Mouse (Mus musculus) left cerebral cortex, adult 9 months (tissue): ENCODE measurements around the gene Imp3.

ENCODE experiments used
- DNase-seq, 2 experiments: peaks; one replicate each; pipeline ENCODE4 v3.0.0; 2022; ENCODE audit warnings: low spot score in 2 of 2

The Imp3 gene

GRCm38 (mm10) chr9:56970158-56970557 is 32.9 kb downstream of the Imp3 start:
- DNase-seq, result no peak

GRCm38 (mm10) chr9:56973960-56974524 is 36.8 kb downstream of the Imp3 start:
- DNase-seq, result no peak

GRCm38 (mm10) chr9:56975199-56975598 is 37.9 kb downstream of the Imp3 start:
- no peak for DNase-seq

- DNase-seq, result no peak
Observed at GRCm38 (mm10) chr9:56980186-56980585, 42.9 kb downstream of the Imp3 start.

- DNase-seq, result peak; percentile 9 to 42
Observed at GRCm38 (mm10) chr9:56981502-56981901, 44.2 kb downstream of the Imp3 start.
